Mouse (Mus musculus) forebrain, embryonic 12.5 days (tissue): ENCODE measurements at regions not wholly inside any gene's neighbourhood (a gene's known extent, or its start where the extent isn't known, plus 50 kb on each side); places are given as distances from the start of the nearest gene placed in this dataset.

Experiments used
- ATAC-seq: fragments of 200-750 bp; cut with Nextera tagmentation; 2 replicates; pipeline ENCODE4 v1.8.0; 2017; ENCODE audit warnings: moderate TSS enrichment; ENCODE audit not compliant: low FRiP score
- H3K27ac ChIP-seq: fragments of 300-500 bp; sonication (generic); 2 replicates; pipeline ENCODE4 v1.5.1; 2016; ENCODE audit warnings: mild to moderate bottlenecking
- H3K27me3 ChIP-seq: fragments of 300-500 bp; sonication (generic); 2 replicates; pipeline ENCODE4 v1.6.1; 2016; ENCODE audit warnings: mild to moderate bottlenecking
- H3K36me3 ChIP-seq: fragments of 300-500 bp; sonication (generic); replicated peaks from 2 replicates; pipeline ENCODE4 v1.6.1; 2016; ENCODE audit warnings: mild to moderate bottlenecking
- H3K4me1 ChIP-seq: fragments of 300-500 bp; sonication (generic); 2 replicates; pipeline ENCODE4 v1.6.1; 2016
- H3K4me2 ChIP-seq: fragments of 300-500 bp; sonication (generic); 2 replicates; pipeline ENCODE4 v1.6.1; 2016; ENCODE audit warnings: mild to moderate bottlenecking, moderate library complexity
- H3K4me3 ChIP-seq: fragments of 300-500 bp; sonication (generic); replicated peaks from 2 replicates; pipeline ENCODE4 v1.5.1; 2016; ENCODE audit warnings: mild to moderate bottlenecking
- H3K9ac ChIP-seq: fragments of 300-500 bp; sonication (generic); 2 replicates; pipeline ENCODE4 v1.6.1; 2016; ENCODE audit warnings: mild to moderate bottlenecking
- H3K9me3 ChIP-seq: fragments of 300-500 bp; sonication (generic); 2 replicates; pipeline ENCODE4 v1.6.1; 2016
- WGBS: fragments of 180-500 bp; shearing (Covaris S2); methylation state at CpG from one replicate; pipeline ENCODE4 v1.1.7; 2016; 5-methylcytosine and 5-hydroxymethylcytosine counted together

GRCm38 (mm10) chr16:29964563-29964962 lies 99.6 kb upstream of the Hes1 start:
- H3K4me3 ChIP-seq = no peak overlapping the region
- no peak for ATAC-seq
- no peak overlapping the region for H3K27ac ChIP-seq
- no peaks in the 10 kb centered on the region for H3K9me3 ChIP-seq
- H3K4me1 ChIP-seq = no peaks in the 10 kb centered on the region
- H3K9ac ChIP-seq = no peak overlapping the region
- no peaks in the 10 kb centered on the region for H3K36me3 ChIP-seq
- H3K4me2 ChIP-seq = no peak overlapping the region
- 0 out of 2 replicates have a peak, but pooled peaks cover 5% of the 10 kb centered on the region for H3K27me3 ChIP-seq
- 97% methylated on average over 8 of the region's 8 CpGs for WGBS

GRCm38 (mm10) chr16:29968743-29969142 lies 95.4 kb upstream of the Hes1 start:
- WGBS = 77% methylated on average over 5 of the region's 5 CpGs
- no peak overlapping the region for H3K27ac ChIP-seq

GRCm38 (mm10) chr16:29972741-29973141 lies 91.4 kb upstream of the Hes1 start:
- Histone ChIP-seq H3K27ac (no peak overlapping the region), H3K9me3 (no peaks in the 10 kb centered on the region), H3K4me1 (peaks cover 5% of the 10 kb centered on the region), H3K4me2 (no peak overlapping the region), H3K27me3 (peaks cover 10% of the 10 kb centered on the region; the same call in 1 of the 2 replicates), H3K9ac (no peak overlapping the region), H3K4me3 (no peak overlapping the region), H3K36me3 (no peaks in the 10 kb centered on the region)
- no peak for ATAC-seq
- 11% methylated on average over 1 of the region's 1 CpGs for WGBS

More at GRCm38 (mm10) chr16:29968743-29969142, 95.4 kb upstream of the Hes1 start:
- no peak overlapping the region for H3K9ac ChIP-seq
- peaks cover 5% of the 10 kb centered on the region for H3K4me1 ChIP-seq
- no peak for ATAC-seq
- peaks cover 5% of the 10 kb centered on the region; the same call in 1 of the 2 replicates for H3K27me3 ChIP-seq
- H3K9me3 ChIP-seq = no peaks in the 10 kb centered on the region
- no peak overlapping the region for H3K4me3 ChIP-seq
- H3K36me3 ChIP-seq = no peaks in the 10 kb centered on the region
- no peak overlapping the region for H3K4me2 ChIP-seq

- H3K27ac ChIP-seq = no peak overlapping the region
- ATAC-seq = no peak
- peaks cover 13% of the 10 kb centered on the region; the same call in 1 of the 2 replicates for H3K27me3 ChIP-seq
- no peak overlapping the region for H3K4me2 ChIP-seq
- H3K36me3 ChIP-seq = no peaks in the 10 kb centered on the region
- H3K9me3 ChIP-seq = no peaks in the 10 kb centered on the region
- H3K9ac ChIP-seq = no peak overlapping the region
- WGBS = 70% methylated on average over 7 of the region's 7 CpGs
- H3K4me1 ChIP-seq = peaks cover 5% of the 10 kb centered on the region
- H3K4me3 ChIP-seq = no peak overlapping the region
These were observed 90.9 kb upstream of the Hes1 start for GRCm38 (mm10) chr16:29973250-29973649.

GRCm38 (mm10) chr16:29975800-29976199 lies 88.4 kb upstream of the Hes1 start:
- 84% methylated on average over 3 of the region's 3 CpGs for WGBS
- ATAC-seq = no peak
- H3K27ac ChIP-seq = no peak overlapping the region

GRCm38 (mm10) chr16:29977011-29977410 lies 87.2 kb upstream of the Hes1 start:
- Histone ChIP-seq H3K4me2 (no peak overlapping the region), H3K27me3 (peaks cover 16% of the 10 kb centered on the region; the same call in 1 of the 2 replicates), H3K9ac (no peak overlapping the region), H3K36me3 (no peaks in the 10 kb centered on the region), H3K4me1 (peaks cover 5% of the 10 kb centered on the region), H3K4me3 (no peak overlapping the region), H3K27ac (no peak overlapping the region), H3K9me3 (no peaks in the 10 kb centered on the region)
- WGBS = 71% methylated on average over 3 of the region's 3 CpGs
- no peak for ATAC-seq

More at GRCm38 (mm10) chr16:29975800-29976199, 88.4 kb upstream of the Hes1 start:
- Histone ChIP-seq H3K9me3 (no peaks in the 10 kb centered on the region), H3K4me2 (no peak overlapping the region), H3K36me3 (no peaks in the 10 kb centered on the region), H3K4me3 (no peak overlapping the region), H3K4me1 (peaks cover 5% of the 10 kb centered on the region), H3K27me3 (peaks cover 16% of the 10 kb centered on the region; the same call in 1 of the 2 replicates), H3K9ac (no peak overlapping the region)

GRCm38 (mm10) chr16:29977711-29978110 lies 86.5 kb upstream of the Hes1 start:
- Histone ChIP-seq H3K4me2 (no peak overlapping the region), H3K36me3 (no peaks in the 10 kb centered on the region), H3K4me3 (no peak overlapping the region), H3K9ac (no peak overlapping the region), H3K27ac (no peak overlapping the region), H3K4me1 (peaks cover 5% of the 10 kb centered on the region), H3K9me3 (no peaks in the 10 kb centered on the region), H3K27me3 (peaks cover 16% of the 10 kb centered on the region; the same call in 1 of the 2 replicates)
- no peak for ATAC-seq
- 71% methylated on average over 8 of the region's 8 CpGs for WGBS

- H3K27me3 ChIP-seq = peaks cover 14% of the 10 kb centered on the region; the same call in 1 of the 2 replicates
- 78% methylated on average over 7 of the region's 7 CpGs for WGBS
These were observed 85.1 kb upstream of the Hes1 start for GRCm38 (mm10) chr16:29979066-29979465.

GRCm38 (mm10) chr16:29981543-29981942 lies 82.6 kb upstream of the Hes1 start:
- Histone ChIP-seq H3K4me1 (no peaks in the 10 kb centered on the region), H3K4me2 (no peak overlapping the region), H3K9me3 (no peaks in the 10 kb centered on the region), H3K4me3 (no peak overlapping the region), H3K27me3 (peaks cover 9% of the 10 kb centered on the region; the same call in 1 of the 2 replicates), H3K27ac (no peak overlapping the region), H3K9ac (no peak overlapping the region), H3K36me3 (no peaks in the 10 kb centered on the region)
- ATAC-seq = no peak
- 84% methylated on average over 7 of the region's 7 CpGs for WGBS

More at GRCm38 (mm10) chr16:29979066-29979465, 85.1 kb upstream of the Hes1 start:
- H3K4me1 ChIP-seq = no peaks in the 10 kb centered on the region
- H3K36me3 ChIP-seq = no peaks in the 10 kb centered on the region
- no peak overlapping the region for H3K9ac ChIP-seq
- no peak overlapping the region for H3K4me3 ChIP-seq
- H3K4me2 ChIP-seq = no peak overlapping the region
- H3K27ac ChIP-seq = no peak overlapping the region
- ATAC-seq = no peak
- no peaks in the 10 kb centered on the region for H3K9me3 ChIP-seq

GRCm38 (mm10) chr16:29982224-29982785 lies 81.9 kb upstream of the Hes1 start:
- ATAC-seq = no peak
- Histone ChIP-seq H3K4me1 (no peaks in the 10 kb centered on the region), H3K4me3 (no peak overlapping the region), H3K36me3 (no peaks in the 10 kb centered on the region), H3K27me3 (peaks cover 9% of the 10 kb centered on the region; the same call in 1 of the 2 replicates), H3K9me3 (no peaks in the 10 kb centered on the region), H3K27ac (no peak overlapping the region), H3K4me2 (no peak overlapping the region), H3K9ac (no peak overlapping the region)
- WGBS = 88% methylated on average over 8 of the region's 8 CpGs

GRCm38 (mm10) chr16:29983161-29983560 lies 81.0 kb upstream of the Hes1 start:
- Histone ChIP-seq H3K4me1 (no peaks in the 10 kb centered on the region), H3K27me3 (peaks cover 3% of the 10 kb centered on the region; the same call in 1 of the 2 replicates), H3K27ac (no peak overlapping the region), H3K36me3 (no peaks in the 10 kb centered on the region), H3K4me2 (no peak overlapping the region), H3K9me3 (no peaks in the 10 kb centered on the region), H3K4me3 (no peak overlapping the region), H3K9ac (no peak overlapping the region)
- no peak for ATAC-seq
- WGBS = 80% methylated on average over 7 of the region's 7 CpGs

GRCm38 (mm10) chr16:29985126-29985931 lies 78.9 kb upstream of the Hes1 start:
- Histone ChIP-seq H3K36me3 (no peaks in the 10 kb centered on the region), H3K9me3 (no peaks in the 10 kb centered on the region), H3K4me3 (no peak overlapping the region), H3K4me2 (no peak overlapping the region), H3K27me3 (peaks cover 2% of the 10 kb centered on the region; the same call in 1 of the 2 replicates), H3K27ac (no peak overlapping the region), H3K4me1 (no peaks in the 10 kb centered on the region), H3K9ac (no peak overlapping the region)
- ATAC-seq = no peak
- 87% methylated on average over 11 of the region's 11 CpGs for WGBS
